Mouse (Mus musculus) urinary bladder, postnatal 36 days (tissue): ENCODE measurements around the gene Homer3.

Source experiments
- DNase-seq, 2 experiments: peaks; one replicate each; pipeline ENCODE4 v3.0.0; 2022; ENCODE audit warnings: low spot score in 2 of 2, mixed read lengths in 1 of 2

Homer3 gene

GRCm38 (mm10) chr8:70284421-70284820 is 1.8 kb downstream of the Homer3 start:
- no peak for DNase-seq

DNA sequence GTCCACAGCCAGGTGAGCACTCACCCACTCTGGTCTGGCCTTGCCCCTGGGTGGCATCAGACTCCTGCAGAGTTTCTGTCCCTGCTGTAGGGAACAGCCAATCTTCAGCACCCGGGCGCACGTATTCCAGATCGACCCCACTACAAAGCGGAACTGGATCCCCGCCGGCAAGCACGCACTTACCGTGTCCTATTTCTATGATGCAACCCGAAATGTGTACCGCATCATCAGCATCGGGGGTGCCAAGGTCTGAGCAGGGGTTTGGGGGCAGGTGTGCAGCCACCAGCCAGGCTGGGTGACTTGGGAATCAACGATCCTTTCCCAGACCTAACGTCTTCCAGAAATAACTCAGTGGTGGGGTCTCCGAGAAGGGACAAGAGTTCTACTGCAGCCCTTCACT is 2.7 kb downstream of the Homer3 start:
- no peak for DNase-seq

DNA sequence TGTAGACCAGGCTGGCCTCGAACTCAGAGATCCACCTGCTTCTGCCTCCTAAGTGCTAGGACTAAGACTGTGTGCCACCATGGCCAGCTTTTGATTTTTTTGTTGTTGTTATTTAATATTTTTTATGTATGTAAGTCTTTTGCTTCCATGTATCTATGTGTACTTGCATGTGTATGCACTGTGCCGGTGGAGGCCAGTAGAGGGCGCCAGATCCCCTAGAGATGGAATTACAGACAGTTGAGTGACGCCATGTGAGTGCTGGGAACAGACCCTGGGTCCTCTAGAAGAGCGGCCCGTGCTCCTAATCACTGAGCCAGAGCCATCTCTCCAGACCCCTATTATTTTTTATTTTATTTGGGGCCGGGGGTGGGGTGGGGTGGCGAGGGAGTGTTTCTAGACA is 4.1 kb downstream of the Homer3 start:
- DNase-seq, result no peak

GRCm38 (mm10) chr8:70293988-70294405 is 11.4 kb downstream of the Homer3 start:
- DNase-seq, result no peak

DNA sequence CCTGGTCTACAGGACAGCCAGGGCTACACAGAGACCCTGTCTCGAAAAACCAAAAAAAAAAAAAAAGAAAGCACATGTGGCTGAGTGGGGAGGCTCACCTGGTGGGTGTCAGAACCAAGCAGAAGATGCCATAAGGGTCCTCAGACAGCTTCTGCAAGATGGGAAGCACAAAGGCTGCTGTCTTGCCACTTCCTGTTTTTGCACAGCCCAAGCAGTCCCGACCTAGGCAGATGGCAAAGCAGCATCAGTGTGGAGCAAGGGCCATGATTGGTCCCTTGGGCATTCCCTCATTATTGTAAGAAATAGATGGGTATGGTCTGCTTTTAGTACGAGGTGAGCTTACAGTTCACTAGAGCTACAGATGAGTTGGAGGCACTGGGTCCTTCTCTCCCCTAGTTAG is 18.3 kb downstream of the Homer3 start:
- DNase-seq, result no peak

GRCm38 (mm10) chr8:70302358-70302890 is 19.8 kb downstream of the Homer3 start, which contains the start of the genes Ddx49 and Cope:
Ddx49 (minus strand) TSS chr8:70302489.
Cope (plus strand) TSS chr8:70302518.
- peak; percentile 90 to 92 for DNase-seq

GRCm38 (mm10) chr8:70302901-70303300 is 20.3 kb downstream of the Homer3 start:
- no peak for DNase-seq

- DNase-seq, result no peak
Observed at GRCm38 (mm10) chr8:70309311-70309710, 26.7 kb downstream of the Homer3 start.

GRCm38 (mm10) chr8:70313399-70313798 is 30.8 kb downstream of the Homer3 start:
- DNase-seq, result peak in 1 of 2 experiments; percentile 50

DNA sequence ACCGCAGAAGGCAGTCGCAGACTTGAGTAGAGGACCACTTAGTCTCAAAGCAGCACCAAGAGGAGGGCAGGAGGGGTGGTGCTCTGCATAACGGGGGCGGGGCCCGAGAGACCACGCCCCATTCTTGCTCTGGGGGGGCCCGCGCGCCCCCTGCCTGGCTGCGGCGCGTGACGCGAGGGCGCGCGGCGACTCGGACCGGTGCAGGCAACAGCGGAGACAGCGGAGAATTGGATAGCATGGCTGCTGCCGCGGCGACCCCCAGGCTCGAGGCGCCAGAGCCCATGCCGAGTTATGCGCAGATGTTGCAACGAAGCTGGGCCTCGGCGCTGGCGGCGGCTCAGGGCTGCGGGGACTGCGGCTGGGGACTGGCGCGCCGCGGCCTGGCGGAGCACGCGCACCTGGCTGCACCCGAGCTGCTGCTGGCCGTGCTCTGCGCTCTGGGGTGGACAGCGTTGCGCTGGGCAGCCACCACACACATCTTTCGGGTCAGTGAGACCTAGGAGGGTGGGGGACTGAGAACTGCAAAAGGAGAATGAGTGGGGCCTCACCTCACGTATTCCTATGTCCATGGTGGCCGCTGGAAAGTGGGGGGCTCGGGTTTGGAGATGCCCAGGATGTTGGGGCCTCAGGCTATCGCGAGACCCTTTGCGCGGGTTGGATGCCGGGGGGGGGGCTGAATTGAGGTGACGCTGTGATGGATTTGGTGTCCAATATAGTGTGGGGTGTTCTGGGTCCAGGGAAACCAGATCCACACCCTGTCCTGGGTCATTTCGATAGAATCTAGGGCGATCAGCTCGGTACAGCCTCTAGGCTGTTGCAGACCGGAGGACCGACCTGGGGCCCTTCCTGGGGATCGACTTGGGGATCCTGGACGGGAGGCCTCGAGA is 33.2 kb downstream of the Homer3 start, which contains the start of gene Cers1:
TSS of gene Cers1 (plus strand) at position 152 of the 887 bp plus-strand sequence.
- DNase-seq, result peak in 1 of 2 experiments; percentile 9

GRCm38 (mm10) chr8:70316511-70317504 is 34.2 kb downstream of the Homer3 start:
- no peak for DNase-seq

DNA sequence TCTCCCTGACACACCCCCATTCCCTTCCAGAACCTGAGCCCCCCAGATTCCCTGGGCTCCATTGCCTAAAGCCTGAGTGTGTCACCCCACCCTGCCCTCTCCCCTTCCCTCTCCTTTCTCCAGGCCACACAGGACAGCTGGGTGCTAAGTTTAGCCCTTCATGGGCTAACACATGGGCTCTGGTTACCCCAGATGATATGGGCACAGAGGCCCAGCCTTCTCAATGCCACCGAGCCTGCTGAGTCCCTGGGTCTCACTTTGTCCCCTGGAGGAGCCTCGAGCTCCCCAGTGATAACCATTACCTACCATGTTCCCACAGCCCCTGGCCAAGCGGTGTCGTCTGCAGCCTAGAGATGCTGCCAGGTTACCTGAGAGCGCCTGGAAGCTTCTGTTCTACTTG is 35.2 kb downstream of the Homer3 start:
- no peak for DNase-seq

DNA sequence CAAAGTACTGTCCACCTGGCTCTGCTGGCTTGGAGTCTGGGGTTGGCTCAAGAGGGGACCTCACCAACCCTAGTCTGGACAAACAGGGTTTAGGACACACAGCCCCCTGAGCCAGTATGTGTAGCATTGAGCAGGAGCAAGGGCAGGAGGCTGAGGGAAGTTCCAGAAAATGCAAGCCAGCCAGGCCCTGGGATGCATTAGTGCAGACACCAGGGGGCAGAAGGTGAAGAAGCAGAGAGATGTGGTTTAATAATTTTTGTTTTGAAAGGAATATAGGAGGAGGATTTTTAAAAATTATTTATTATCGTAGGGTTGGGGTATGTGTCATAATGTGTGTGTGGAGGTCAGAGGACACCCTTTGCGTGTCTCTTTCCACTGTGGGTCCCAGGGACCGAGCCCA is 41.1 kb downstream of the Homer3 start:
- DNase-seq, result no peak

DNA sequence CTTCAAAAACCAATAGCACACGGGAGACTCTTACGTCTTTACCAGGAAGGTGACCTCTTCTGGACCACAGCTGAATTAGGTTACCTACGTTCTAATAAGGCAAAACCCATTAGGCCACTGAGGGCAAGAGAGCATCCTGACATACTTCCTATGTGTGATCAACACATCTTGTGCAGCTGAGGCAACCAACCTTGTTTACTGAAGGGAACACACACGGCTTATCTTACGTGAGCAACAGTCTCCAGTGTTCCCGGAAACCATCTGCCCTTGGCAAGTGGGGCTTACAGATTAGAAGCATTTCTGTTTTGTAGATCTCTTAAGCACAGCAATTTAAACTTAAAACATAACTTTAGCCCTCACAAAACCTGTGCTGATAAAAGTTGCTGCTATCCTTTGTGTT is 44.9 kb downstream of the Homer3 start:
- no peak for DNase-seq

DNA sequence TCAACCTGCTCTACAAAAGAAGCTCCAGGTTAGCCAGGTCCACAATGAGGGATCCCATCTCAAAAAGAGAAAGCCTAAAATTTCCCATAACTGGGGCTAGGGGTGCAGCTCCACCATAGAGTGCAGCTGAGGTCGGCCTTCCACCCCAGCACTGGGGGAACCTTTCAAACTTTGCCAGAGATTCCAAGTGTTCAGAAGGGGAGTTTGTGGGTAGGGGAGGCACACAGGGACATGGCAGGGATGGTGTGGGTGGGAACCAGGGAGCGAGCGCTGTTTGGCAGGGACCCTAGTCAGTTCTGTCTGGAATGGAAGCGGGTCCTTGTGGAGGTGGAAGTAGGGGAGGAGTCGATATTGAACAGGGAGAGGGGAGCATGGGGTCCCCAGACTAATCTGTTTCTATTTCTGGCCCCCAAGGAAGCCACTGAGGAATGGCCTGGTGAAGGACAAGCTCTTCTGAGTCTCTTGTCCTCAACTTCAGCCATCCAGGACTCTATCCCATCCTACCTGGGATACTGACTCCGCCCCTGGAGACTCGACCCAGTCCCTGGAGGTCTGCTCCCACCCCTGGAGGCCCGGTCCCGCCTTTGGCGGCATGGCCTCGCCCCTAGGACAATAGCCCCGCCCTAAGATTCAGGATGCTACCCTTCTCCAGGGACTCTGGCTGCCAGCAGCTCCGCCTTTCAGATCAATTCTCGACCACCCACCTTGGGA is 46.7 kb downstream of the Homer3 start, which contains the start of gene Gdf1:
TSS of gene Gdf1 (plus strand) at position 694 of the 711 bp plus-strand sequence.
- DNase-seq, result no peak

- DNase-seq, result no peak
Observed at GRCm38 (mm10) chr8:70329835-70330740, 47.5 kb downstream of the Homer3 start.

DNA sequence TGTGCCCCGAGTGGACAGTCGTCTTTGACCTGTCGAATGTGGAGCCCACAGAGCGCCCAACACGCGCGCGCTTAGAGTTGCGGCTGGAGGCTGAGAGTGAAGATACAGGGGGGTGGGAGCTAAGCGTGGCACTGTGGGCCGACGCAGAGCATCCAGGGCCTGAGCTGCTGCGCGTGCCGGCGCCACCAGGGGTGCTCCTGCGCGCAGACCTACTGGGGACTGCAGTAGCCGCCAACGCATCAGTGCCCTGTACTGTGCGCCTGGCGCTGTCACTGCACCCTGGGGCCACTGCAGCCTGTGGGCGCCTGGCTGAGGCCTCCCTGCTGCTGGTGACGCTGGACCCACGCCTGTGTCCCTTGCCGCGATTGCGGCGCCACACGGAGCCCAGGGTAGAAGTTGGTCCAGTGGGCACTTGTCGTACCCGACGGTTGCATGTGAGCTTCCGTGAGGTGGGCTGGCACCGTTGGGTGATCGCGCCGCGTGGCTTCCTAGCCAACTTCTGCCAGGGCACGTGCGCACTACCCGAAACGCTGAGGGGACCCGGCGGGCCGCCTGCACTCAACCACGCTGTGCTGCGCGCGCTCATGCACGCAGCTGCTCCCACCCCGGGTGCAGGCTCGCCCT is 48.2 kb downstream of the Homer3 start:
- no peak for DNase-seq

DNA sequence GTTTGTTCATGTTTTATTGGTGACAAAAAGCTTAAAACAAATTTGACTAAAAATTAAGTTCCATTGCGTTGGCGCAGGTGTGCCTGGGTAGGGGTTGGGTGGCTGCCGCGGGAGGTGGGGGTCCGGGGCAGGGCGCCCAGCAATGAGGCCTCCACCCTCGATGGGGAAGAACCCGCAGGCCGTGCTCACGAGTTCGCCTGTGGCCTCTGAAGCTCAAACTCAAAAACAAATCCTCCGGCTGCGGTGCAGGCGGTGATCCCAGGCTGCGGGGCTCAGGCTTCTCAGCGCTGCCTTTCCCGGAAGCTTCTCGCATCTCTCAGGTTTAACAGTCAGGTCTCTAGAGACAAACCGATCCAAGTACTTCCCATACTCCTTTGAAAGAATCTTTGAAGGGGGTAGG is 48.9 kb downstream of the Homer3 start:
- no peak for DNase-seq

DNA sequence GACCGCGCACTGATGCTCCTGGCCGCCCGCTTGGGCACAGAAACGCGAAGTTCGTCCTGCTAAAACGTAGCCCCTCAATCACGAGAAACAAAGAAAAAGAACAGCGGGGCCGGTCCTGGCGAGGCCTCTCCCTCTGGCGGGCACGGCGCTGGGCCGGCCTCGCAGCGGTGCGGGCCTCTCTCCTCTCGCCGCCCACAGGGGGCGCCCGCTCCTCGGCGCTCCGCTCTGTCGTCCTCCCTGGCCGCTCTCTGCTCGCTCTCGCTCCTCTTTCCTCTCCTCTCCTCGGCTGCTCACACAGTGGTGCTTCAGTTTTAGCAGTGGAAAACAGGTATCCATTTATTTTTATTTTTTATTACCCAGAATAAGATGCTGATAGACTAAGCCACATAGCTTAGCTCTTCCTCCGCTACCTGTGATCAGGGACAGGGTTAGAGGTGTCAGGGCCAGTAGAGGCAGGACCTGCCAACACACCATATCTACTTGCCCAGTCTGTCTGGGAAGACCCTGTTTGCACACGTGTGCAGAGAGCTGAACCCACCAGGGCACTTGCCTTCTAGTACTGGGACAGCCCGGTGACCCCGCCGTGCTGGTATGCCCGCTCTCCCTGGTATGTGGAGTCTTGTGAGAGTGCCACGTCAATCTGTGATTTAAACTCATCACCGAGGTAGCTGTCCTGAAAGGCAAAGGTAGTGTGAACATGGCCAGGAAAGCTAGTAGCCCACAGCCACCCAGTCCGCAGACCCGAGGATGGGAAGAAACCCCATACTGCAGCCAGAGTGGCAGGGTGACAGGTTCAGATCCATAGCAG is 49.6 kb downstream of the Homer3 start:
- DNase-seq, result peak; percentile 46 to 55
